Mouse (Mus musculus) inflammation-experienced regulatory T-cells, adult 6 months (primary cell): ENCODE results near the gene Chrdl2. TPM values are rescaled to one million over a fixed set of nuclear protein-coding genes. Genes with fewer than 3 reads are reported as not detected.
"Not testable (repeated sequence)": the region's sequence is repeated elsewhere in the genome, so short reads cannot be mapped to it uniquely, and the experiment has no call there.

ENCODE experiments used
- ATAC-seq: one replicate; pipeline ENCODE4 v1.8.0; 2017
- polyA plus RNA-seq, 3 experiments: library from polyadenylated mRNA; unstranded; fragments of 100-300 nt; shearing (Covaris generic); gene quantifications; one replicate each; pipeline ENCODE4 v1.2.1; 2017

Gene Chrdl2
- not detected for polyA plus RNA-seq

- ATAC-seq = no peak
Observed at GRCm38 (mm10) chr7:100005790-100006189, at the start of gene Chrdl2. TSS of gene Chrdl2 (plus strand) at chr7:100006172.

- ATAC-seq = no peak
Observed at GRCm38 (mm10) chr7:99957226-99957965, 48.6 kb upstream of the Chrdl2 start.

GRCm38 (mm10) chr7:99960571-99960970 lies 45.4 kb upstream of the Chrdl2 start:
- ATAC-seq = not testable (repeated sequence)

- no peak for ATAC-seq
Observed at GRCm38 (mm10) chr7:99961518-99961917, 44.5 kb upstream of the Chrdl2 start.

GRCm38 (mm10) chr7:99962536-99963236 lies 43.3 kb upstream of the Chrdl2 start:
- ATAC-seq = no peak

GRCm38 (mm10) chr7:99963237-99963860 lies 42.6 kb upstream of the Chrdl2 start:
- ATAC-seq = no peak

GRCm38 (mm10) chr7:99965020-99965841 lies 40.7 kb upstream of the Chrdl2 start:
- no peak for ATAC-seq

GRCm38 (mm10) chr7:99966011-99966721 lies 39.8 kb upstream of the Chrdl2 start:
- ATAC-seq = no peak

GRCm38 (mm10) chr7:99969151-99969550 lies 36.8 kb upstream of the Chrdl2 start:
- no peak for ATAC-seq

GRCm38 (mm10) chr7:99971926-99972325 lies 34.0 kb upstream of the Chrdl2 start:
- ATAC-seq = no peak

GRCm38 (mm10) chr7:99972912-99973311 lies 33.1 kb upstream of the Chrdl2 start:
- not testable (repeated sequence) for ATAC-seq

- ATAC-seq = no peak
Observed at GRCm38 (mm10) chr7:99974208-99974970, 31.6 kb upstream of the Chrdl2 start.

GRCm38 (mm10) chr7:99975819-99976575 lies 30.0 kb upstream of the Chrdl2 start:
- no peak for ATAC-seq

GRCm38 (mm10) chr7:99978041-99978440 lies 27.9 kb upstream of the Chrdl2 start:
- no peak for ATAC-seq

- no peak for ATAC-seq
Observed at GRCm38 (mm10) chr7:99979081-99979480, 26.9 kb upstream of the Chrdl2 start.

GRCm38 (mm10) chr7:99979546-99980131 lies 26.3 kb upstream of the Chrdl2 start:
- peak; percentile 35 for ATAC-seq

GRCm38 (mm10) chr7:99980132-99980591 lies 25.8 kb upstream of the Chrdl2 start, which contains the start of gene Rnf169:
TSS of gene Rnf169 (minus strand) at chr7:99980448.
- peak; percentile 97 for ATAC-seq

GRCm38 (mm10) chr7:99981311-99981710 lies 24.7 kb upstream of the Chrdl2 start:
- no peak for ATAC-seq
